Mouse (Mus musculus) layer of hippocampus, adult 2 months (tissue): ENCODE measurements at regions not wholly inside any gene's neighbourhood (a gene's known extent, or its start where the extent isn't known, plus 50 kb on each side); places are given as distances from the start of the nearest gene placed in this dataset.
A peak's percentile ranks its signal among the peaks of the same experiment; 100 is the strongest.

Experiments
- DNase-seq, 2 experiments: peaks; one replicate each; pipeline ENCODE4 v3.0.0; 2022; ENCODE audit warnings: low spot score in 2 of 2
- H3K27ac ChIP-seq: fragments of 200-600 bp; 2 replicates; pipeline ENCODE4 v1.8.1; 2022
- H3K4me3 ChIP-seq: fragments of 200-600 bp; 2 replicates; pipeline ENCODE4 v1.8.1; 2022; ENCODE audit warnings: mild to moderate bottlenecking
- CTCF ChIP-seq: fragments of 200-600 bp; conservative IDR thresholded peaks from 2 replicates; pipeline ENCODE4 v1.8.1; 2022; ENCODE audit warnings: antibody characterized with exemption, mild to moderate bottlenecking, moderate library complexity

DNA sequence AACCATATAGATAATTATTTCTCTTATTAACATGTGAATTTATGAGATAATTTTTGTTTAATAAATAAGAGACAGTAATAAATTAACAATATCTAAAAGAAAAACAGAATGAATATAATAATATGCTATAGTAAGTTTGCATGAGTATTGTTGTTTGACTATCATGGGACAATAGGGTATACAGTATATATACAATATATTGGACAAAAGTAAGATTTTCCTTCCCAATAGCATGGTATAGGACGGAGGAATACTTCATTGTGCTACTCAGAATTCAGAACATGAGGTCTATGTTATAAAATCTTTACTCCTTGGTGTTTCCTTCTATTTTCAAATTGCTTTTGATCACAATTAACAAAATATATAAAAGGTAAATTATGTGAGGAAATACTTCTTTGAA lies 771.0 kb upstream of the Pcdh20 start:
- H3K4me3 ChIP-seq, result no peak overlapping the region
- TF ChIP-seq CTCF, result no peak
- H3K27ac ChIP-seq, result no peak overlapping the region
- DNase-seq, result no peak

DNA sequence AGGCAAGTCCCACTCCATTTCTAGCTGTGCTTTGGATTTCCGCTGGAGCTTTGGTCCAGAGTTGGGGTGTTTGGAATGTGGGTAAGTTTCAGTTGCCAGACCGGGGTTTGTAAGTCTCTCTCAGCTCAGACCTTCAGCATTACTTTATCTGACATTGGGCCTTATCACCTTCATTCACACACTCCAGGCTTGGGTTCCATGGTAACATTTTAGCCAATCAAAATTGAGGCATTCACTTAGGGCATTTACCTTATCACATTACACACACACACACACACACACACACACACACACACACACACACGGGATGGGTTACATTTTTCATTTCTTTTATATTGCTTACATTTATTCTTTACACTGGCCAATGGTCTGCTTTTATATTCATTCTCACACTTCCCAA lies 765.3 kb upstream of the Pcdh20 start:
- Histone ChIP-seq H3K27ac (no peak overlapping the region), H3K4me3 (no peak overlapping the region)
- no peak for DNase-seq
- TF ChIP-seq CTCF, result no peak

DNA sequence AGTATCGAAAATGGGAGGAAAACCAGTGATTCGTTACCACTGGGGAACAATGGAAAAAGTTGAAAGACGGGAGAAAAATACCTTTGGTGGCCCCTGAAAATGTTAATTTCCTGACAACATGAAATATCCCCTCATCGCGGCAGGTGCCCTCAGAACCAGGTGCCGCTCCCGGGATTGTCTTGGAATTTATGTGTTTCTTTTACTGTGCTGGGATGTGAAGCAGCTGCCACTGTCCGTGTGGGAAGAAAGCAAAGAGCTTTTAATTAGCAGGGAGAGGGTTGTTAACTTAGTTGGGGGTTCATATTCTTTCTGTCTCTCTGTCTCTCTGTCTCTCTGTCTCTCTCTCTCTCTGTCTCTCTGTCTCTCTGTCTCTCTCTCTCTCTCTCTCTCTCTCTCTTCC lies 759.3 kb upstream of the Pcdh20 start:
- TF ChIP-seq CTCF, result no peak
- Histone ChIP-seq H3K27ac (no peak overlapping the region), H3K4me3 (no peak overlapping the region)
- no peak for DNase-seq

DNA sequence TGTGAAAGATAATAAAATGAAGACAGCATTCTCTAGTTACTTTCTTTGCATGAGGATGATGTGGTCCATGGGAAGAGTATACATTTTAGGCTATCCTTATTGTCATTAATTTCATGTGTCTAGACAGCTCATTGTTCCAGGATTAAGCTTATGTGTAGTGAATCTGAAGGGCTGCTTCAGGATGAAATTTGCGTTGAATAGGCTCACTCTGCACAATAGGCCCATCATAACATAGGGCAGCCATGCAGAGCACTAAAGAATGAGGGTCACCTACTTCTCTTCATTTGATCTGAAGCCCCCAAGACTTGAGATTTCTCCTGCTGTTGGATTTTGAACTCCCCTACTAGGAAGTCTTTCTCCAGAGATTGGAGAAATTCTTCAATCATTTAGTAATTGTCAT lies 746.2 kb upstream of the Pcdh20 start:
- DNase-seq, result no peak
- no peak for TF ChIP-seq CTCF
- no peak overlapping the region for H3K27ac ChIP-seq
- no peak overlapping the region for H3K4me3 ChIP-seq

DNA sequence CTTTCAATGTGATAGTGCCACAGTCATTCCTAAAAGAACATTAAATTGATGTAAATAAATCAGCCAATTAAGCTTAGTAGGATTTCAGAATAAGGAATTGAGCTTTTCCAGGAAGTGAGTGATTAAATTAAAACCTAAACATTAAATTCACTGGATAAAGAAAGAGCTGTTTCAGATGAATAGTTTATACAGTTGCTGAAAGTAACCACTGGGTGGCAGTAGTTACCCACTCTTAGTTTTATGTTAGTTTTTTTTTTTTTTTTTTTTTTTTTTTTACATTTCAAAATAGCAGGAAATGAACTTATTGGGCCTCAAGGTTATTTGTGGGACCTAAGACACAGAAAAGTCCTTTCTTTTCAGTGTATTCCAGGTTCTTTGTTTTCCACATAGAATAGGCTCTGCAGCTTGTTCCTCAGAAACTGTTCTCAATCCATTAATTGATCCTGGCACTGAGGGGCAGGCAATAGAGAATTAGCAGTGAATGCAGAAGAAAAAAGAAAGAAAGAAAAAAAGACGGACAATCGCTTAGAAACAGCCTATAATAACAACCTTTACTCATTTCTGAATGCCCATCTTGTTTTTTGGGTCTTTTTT lies 710.3 kb upstream of the Pcdh20 start:
- DNase-seq, result no peak
- Histone ChIP-seq H3K27ac (no peak overlapping the region), H3K4me3 (no peak overlapping the region)
- TF ChIP-seq CTCF, result peak; percentile 84

DNA sequence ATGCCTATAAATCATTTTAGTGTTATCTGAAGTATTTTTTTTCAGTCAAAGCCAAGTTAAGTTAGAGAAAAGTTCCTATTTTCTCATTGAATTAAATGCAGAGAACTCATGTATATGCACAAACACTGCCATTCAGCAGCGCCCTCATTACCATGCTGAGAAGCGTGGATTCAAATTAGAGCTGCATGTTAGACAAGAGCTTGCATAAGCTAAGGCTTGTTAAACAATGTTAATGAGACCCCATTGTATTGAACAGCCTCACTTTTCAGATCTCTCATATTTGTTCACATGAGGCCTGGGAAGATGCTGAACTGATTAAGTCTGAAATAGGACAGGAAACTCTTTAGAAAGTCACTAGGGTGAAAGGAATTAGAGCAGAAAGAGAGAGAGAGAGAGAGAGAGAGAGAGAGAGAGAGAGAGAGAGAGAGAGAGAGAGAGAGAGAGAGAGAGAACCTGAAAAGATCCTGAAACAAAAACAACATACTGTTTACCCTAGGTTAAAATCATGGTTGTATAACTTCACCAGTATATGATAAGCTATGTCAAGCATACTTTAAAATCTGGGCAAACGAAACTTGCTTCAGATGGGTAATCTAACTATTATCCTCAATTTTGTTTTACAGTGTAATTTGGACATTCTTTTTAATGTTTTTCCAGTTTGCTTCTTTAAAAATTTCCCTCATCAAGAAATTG lies 671.9 kb upstream of the Pcdh20 start:
- no peak for TF ChIP-seq CTCF
- H3K4me3 ChIP-seq, result no peak overlapping the region
- DNase-seq, result no peak
- no peak overlapping the region for H3K27ac ChIP-seq

DNA sequence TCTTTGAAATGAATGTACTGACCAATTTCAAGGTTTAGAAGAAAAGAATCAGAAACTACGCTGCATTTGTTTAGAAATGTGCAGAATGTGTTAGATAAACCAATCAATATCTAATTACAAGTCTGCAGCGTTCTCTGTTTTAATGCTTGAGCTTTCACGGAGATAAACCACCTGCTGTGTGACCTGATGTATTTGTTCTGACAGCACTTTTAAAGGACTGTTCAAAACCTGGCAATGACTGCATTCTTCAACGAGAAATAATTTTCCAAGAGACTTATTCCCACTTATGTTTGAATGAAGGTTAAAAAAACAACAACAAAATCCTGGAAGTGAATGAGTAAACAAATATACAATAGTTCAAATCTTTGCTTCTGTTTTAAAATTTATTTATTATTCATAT lies 628.1 kb upstream of the Pcdh20 start:
- H3K4me3 ChIP-seq, result no peak overlapping the region
- no peak overlapping the region for H3K27ac ChIP-seq
- no peak for DNase-seq
- no peak for TF ChIP-seq CTCF

DNA sequence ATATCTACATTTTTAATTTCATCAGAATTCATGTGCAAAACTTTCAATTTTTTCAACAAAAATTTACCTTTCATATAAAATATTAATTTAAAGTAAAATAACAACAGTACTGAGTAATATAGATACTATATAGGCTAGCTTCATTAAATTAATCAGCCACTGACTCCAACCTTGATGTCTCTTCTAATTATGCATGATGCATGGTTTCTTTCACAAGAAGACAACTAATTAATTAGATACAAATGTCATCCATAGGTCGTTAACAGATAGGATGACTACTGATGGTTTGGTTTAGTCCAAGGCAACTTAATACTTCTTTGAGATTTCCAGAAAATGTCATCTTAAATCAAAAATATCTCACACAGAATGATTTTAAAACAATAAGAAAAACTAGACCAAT lies 618.5 kb upstream of the Pcdh20 start:
- Histone ChIP-seq H3K4me3 (no peak overlapping the region), H3K27ac (no peak overlapping the region)
- no peak for DNase-seq
- TF ChIP-seq CTCF, result no peak

DNA sequence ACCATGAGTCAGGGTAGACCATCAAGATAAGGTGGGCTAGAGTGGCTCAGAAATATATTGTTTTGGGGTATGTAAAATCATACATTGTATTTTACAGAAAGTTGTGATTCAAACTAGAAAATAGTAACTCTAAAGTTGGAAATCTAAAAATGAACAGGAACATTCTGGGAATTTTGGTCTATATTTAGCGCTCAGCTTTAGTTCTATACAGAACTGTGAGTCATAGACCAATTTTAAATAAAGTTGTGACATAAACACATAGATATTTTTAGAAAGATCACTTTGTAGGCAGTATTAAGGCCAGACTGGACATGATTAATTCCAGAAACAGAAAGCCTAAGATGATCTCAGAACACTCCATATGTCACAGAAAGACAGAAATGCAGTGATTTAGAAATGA lies 604.8 kb upstream of the Pcdh20 start:
- Histone ChIP-seq H3K27ac (no peak overlapping the region), H3K4me3 (no peak overlapping the region)
- DNase-seq, result no peak
- no peak for TF ChIP-seq CTCF

DNA sequence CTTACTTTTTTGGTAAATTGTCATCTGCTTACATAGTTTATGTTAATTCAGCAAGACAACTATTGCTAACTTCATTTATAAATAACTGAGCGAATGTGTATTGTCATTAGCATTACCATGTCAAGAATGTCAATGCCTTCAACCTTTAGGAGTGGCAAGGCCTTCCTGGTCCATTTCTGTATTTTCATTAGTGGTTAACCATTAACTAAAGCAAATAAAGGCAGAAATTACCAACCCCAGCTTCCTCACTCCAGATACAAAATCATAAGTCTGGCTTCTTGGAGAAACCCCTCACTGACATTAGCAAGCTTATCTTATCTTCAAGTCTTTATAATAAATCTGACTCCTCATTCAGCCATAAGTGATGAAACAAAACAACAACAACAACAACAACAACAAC lies 592.8 kb upstream of the Pcdh20 start:
- H3K27ac ChIP-seq, result no peak overlapping the region
- TF ChIP-seq CTCF, result no peak
- no peak for DNase-seq
- no peak overlapping the region for H3K4me3 ChIP-seq

DNA sequence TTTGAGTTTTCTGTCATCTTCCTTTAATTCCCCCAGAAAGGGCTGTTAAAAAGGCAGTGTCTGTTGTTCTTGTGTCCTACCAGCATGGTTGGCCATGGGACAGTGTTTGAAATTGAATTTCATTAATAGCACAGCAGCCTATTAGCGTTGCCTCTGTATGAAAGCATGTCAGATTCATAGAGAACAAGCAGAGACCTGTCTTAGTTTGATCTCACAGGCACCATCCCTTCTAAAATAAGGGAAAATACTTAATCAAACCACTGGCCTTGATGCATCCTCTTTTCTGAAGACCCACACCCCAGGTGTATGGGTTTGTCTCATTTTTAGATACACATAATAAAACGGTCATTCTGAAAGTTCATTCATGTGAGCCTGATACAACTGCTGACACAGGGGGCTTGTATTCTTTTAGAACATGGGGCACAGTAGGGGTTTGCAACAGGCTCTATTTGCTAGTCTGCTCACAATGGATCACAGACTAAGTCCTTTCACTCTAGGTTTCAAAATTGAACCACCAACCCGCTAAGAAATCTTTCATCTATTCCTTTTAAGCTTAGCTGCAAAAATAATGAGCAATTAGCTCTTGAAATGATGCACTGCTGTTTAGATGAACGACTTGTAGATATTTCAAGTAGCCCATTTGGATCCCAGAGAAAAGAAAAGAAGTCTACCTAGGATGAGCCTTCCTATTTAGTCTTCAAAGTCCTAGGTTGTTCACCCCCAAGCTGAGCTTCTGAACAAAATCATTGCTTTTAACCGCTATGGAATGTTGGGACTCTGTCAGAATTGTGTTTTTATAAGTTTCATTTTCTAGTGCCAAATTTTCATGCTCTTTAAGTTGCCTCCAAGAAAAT lies 591.6 kb upstream of the Pcdh20 start:
- Histone ChIP-seq H3K27ac (no peak overlapping the region), H3K4me3 (no peak overlapping the region)
- no peak for DNase-seq
- no peak for TF ChIP-seq CTCF

DNA sequence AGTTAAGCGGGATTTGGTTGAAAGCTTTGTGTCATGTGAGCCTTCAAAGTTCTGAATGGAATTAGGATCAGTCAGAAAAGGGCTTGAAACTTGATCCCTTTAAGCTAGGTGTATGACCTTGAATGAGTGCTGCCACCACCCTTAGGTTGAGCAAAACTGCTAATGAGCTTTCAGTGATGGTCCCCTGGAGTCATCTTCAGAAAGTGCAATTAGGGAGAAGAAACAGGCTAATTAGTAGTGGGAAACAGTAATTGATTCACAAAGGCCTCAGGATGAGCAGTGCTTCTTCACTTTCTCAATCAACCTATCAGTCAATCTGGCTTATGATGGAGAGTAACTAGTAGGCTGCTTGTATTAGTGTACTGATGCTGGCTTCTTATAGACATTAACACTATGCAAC lies 590.1 kb upstream of the Pcdh20 start:
- no peak overlapping the region for H3K4me3 ChIP-seq
- no peak for TF ChIP-seq CTCF
- no peak overlapping the region for H3K27ac ChIP-seq
- no peak for DNase-seq

DNA sequence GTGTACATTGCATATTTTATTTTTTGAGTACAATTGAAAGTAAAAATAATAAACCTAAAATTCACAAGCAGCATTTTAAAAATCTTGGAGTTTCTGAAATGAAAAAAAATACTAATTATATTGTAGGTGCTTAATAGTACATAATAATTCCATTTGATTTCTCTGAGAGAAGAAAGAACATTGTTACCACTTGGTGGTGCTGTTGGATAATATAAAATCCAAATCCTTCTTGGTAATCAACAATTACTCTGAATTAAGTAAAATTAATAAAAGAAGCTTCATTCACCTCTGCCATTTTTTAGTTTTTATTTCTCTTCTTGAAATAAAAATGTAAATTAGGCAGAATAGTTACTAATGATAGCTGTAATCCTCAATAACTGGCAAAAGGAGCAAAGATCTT lies 563.2 kb upstream of the Pcdh20 start:
- no peak overlapping the region for H3K4me3 ChIP-seq
- DNase-seq, result peak; percentile 16 to 24
- no peak overlapping the region for H3K27ac ChIP-seq
- peak; percentile 80 for TF ChIP-seq CTCF

DNA sequence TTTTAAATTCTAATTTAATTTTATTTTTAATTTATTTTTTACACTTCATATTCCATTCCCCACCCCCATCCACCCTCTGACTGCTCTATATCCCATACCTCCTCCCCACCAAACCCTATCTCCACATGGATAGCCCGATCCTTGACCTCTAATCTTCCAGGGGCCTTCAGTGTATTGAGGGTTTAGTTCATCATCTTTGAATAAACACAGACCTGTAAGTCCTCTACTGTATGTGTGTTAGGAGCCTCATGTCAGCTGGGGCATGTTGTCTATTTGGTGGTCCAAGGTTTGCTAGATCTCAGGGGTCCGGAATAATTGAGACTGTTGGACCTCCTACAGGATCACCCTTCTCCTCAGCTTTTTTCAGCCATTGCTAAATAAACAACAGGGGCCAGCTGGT lies 540.2 kb upstream of the Pcdh20 start:
- TF ChIP-seq CTCF, result no peak
- DNase-seq, result no peak
- Histone ChIP-seq H3K4me3 (no peak overlapping the region), H3K27ac (no peak overlapping the region)
